Mouse (Mus musculus) liver, embryonic 11.5 days (tissue): ENCODE results near the gene Donson. TPM values are rescaled to one million over a fixed set of nuclear protein-coding genes. Genes with fewer than 3 reads are reported as not detected.
A peak's percentile ranks its signal among the peaks of the same experiment; 100 is the strongest.

ENCODE experiments used
- ATAC-seq: fragments of 200-750 bp; cut with Nextera tagmentation; replicated peaks from 2 replicates; pipeline ENCODE4 v1.8.0; 2017; ENCODE audit warnings: moderate number of reproducible peaks, mild to moderate bottlenecking, moderate TSS enrichment, moderate library complexity; ENCODE audit not compliant: low FRiP score
- DNase-seq: peaks from one replicate; pipeline ENCODE4 v3.0.0-alpha.2; 2017; ENCODE audit warnings: low spot score
- H3K27ac ChIP-seq: fragments of 300-500 bp; sonication (generic); 2 replicates; pipeline ENCODE4 v1.5.1; 2014; ENCODE audit warnings: mild to moderate bottlenecking, low read depth, low read length, control low read depth
- H3K27me3 ChIP-seq: fragments of 300-500 bp; sonication (generic); replicated peaks from 2 replicates; pipeline ENCODE4 v1.6.1; 2014; ENCODE audit warnings: low read length, mixed read lengths; ENCODE audit not compliant: control insufficient read depth, insufficient read depth
- H3K36me3 ChIP-seq: fragments of 300-500 bp; sonication (generic); 2 replicates; pipeline ENCODE4 v1.6.1; 2014; ENCODE audit warnings: mild to moderate bottlenecking, low read length, moderate library complexity, mixed read lengths; ENCODE audit not compliant: control insufficient read depth, insufficient read depth
- H3K4me1 ChIP-seq: fragments of 300-500 bp; sonication (generic); replicated peaks from 2 replicates; pipeline ENCODE4 v1.6.1; 2014; ENCODE audit warnings: low read length, mixed read lengths; ENCODE audit not compliant: control insufficient read depth, insufficient read depth
- H3K4me2 ChIP-seq: fragments of 300-500 bp; sonication (generic); 2 replicates; pipeline ENCODE4 v1.6.1; 2014; ENCODE audit warnings: mild to moderate bottlenecking, control low read depth, moderate library complexity
- H3K4me3 ChIP-seq: fragments of 300-500 bp; sonication (generic); 2 replicates; pipeline ENCODE4 v1.5.1; 2014; ENCODE audit warnings: low read depth, low read length, control low read depth
- H3K9ac ChIP-seq: fragments of 300-500 bp; sonication (generic); 2 replicates; pipeline ENCODE4 v1.6.1; 2014; ENCODE audit warnings: low read depth, low read length, control low read depth
- H3K9me3 ChIP-seq: fragments of 300-500 bp; sonication (generic); 2 replicates; pipeline ENCODE4 v1.6.1; 2016; ENCODE audit warnings: low read length, inconsistent platforms, mixed read lengths; ENCODE audit not compliant: control insufficient read depth
- WGBS: fragments of 180-500 bp; shearing (Covaris S2); extraction: QIAGEN DNeasy Blood & Tissue Kit; methylation state at CpG from one replicate; pipeline ENCODE4 v1.1.7; 2014; 5-methylcytosine and 5-hydroxymethylcytosine counted together
- polyA plus RNA-seq: library from polyadenylated mRNA; unstranded; fragments of >200 nt; fragmentation: Nextera tagmentation; extraction: Ambion mirVana; gene quantifications from 2 replicates; pipeline ENCODE4 v1.2.1, GENCODE M21; 2014

Gene Donson
- polyA plus RNA-seq: 38.3 and 44.4 TPM in 2 replicates

GRCm38 (mm10) chr16:91688619-91689334, at the start of gene Donson:
Donson (minus strand) TSS chr16:91688770.
- Histone ChIP-seq H3K4me1 (peaks cover 18% of the 10 kb centered on the region), H3K4me2 (peak within 1 kb of the TSS; percentile 86), H3K36me3 (peaks cover 10% of the 10 kb centered on the region), H3K4me3 (peak within 1 kb of the TSS; percentile 88), H3K27ac (peak within 1 kb of the TSS; percentile 82), H3K9ac (peak within 1 kb of the TSS; percentile 95), H3K9me3 (no peaks in the 10 kb centered on the region), H3K27me3 (no peaks in the 10 kb centered on the region)
- WGBS: under 1% methylated on average over 61 of the region's 71 CpGs
- DNase-seq (peak; percentile 93), ATAC-seq (peak; percentile 97)

- ATAC-seq (no peak), DNase-seq (no peak)
- WGBS: 75% methylated on average over 7 of the region's 7 CpGs
- peaks cover 3% of the 10 kb centered on the region; the same call in 1 of the 2 replicates for H3K27me3 ChIP-seq
- H3K9ac ChIP-seq: no peak overlapping the region
- no peak overlapping the region for H3K4me2 ChIP-seq
- no peak overlapping the region for H3K4me3 ChIP-seq
- peaks cover 22% of the 10 kb centered on the region for H3K4me1 ChIP-seq
- no peak overlapping the region for H3K27ac ChIP-seq
- no peaks in the 10 kb centered on the region for H3K36me3 ChIP-seq
- H3K9me3 ChIP-seq: no peaks in the 10 kb centered on the region
These were observed 47.7 kb upstream of the Donson start for GRCm38 (mm10) chr16:91736046-91736816.

GRCm38 (mm10) chr16:91734771-91735170, 46.2 kb upstream of the Donson start:
- Histone ChIP-seq H3K4me1 (peaks cover 17% of the 10 kb centered on the region), H3K27me3 (peaks cover 9% of the 10 kb centered on the region), H3K27ac (no peak overlapping the region), H3K9me3 (no peaks in the 10 kb centered on the region), H3K9ac (no peak overlapping the region), H3K36me3 (no peaks in the 10 kb centered on the region), H3K4me2 (no peak overlapping the region), H3K4me3 (no peak overlapping the region)
- DNase-seq: no peak
- WGBS: 66% methylated on average over 5 of the region's 5 CpGs
- ATAC-seq: no peak

- Histone ChIP-seq H3K4me1 (peaks cover 14% of the 10 kb centered on the region), H3K4me3 (no peak overlapping the region), H3K27ac (no peak overlapping the region), H3K9me3 (no peaks in the 10 kb centered on the region), H3K27me3 (peaks cover 14% of the 10 kb centered on the region), H3K36me3 (no peaks in the 10 kb centered on the region), H3K4me2 (no peak overlapping the region), H3K9ac (no peak overlapping the region)
- WGBS: 37% methylated on average over 2 of the region's 2 CpGs
- ATAC-seq (no peak), DNase-seq (no peak)
These were observed 44.2 kb upstream of the Donson start for GRCm38 (mm10) chr16:91732816-91733215.

GRCm38 (mm10) chr16:91730446-91730845, 41.9 kb upstream of the Donson start:
- H3K27ac ChIP-seq: peak overlapping the region; percentile 65; the same call in 1 of the 2 replicates
- peaks cover 14% of the 10 kb centered on the region for H3K27me3 ChIP-seq

DNA sequence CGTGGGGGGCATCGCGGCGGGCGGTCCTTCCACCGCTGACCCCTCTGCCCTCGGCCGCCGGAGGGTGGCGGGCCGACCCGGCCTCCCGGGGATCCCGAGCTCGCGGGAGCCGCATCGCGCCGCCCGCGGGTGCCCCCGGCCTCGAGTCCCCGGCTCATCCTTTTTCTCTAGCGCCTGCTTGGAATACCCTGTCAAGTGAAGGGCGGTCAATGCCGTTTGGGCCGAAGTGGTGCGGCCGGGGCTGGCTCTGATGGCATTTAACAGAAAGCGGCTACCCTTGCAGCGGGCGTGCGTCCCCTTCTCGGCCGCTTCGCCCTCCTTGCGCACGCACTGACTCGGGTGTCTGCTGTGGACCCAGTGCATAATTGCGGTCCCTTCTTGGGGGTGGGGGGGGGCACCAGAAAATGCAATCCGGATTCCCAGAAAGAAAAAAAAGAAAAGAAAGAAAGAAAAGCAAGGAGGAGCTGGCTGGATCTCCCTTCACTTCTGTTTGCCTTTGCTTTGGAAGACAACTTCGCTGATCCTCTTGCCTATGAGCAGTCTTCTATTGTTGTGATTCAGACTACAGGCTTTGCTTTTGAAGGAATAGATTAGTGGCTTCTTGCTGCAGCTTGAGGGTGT, 41.4 kb upstream of the Donson start:
- peak overlapping the region; percentile 65; the same call in 1 of the 2 replicates for H3K27ac ChIP-seq
- ATAC-seq (no peak), DNase-seq (peak; percentile 60)
- H3K4me2 ChIP-seq: peak overlapping the region; percentile 94
- H3K4me1 ChIP-seq: peaks cover under 1% of the 10 kb centered on the region
- no peaks in the 10 kb centered on the region for H3K9me3 ChIP-seq
- peak overlapping the region; percentile 56 for H3K9ac ChIP-seq
- H3K36me3 ChIP-seq: no peaks in the 10 kb centered on the region; the same call in 1 of the 2 replicates
- peaks cover 14% of the 10 kb centered on the region for H3K27me3 ChIP-seq
- WGBS: under 1% methylated on average over 34 of the region's 44 CpGs
- peak overlapping the region; percentile 78 for H3K4me3 ChIP-seq

More at GRCm38 (mm10) chr16:91730446-91730845, 41.9 kb upstream of the Donson start:
- Histone ChIP-seq H3K9me3 (no peaks in the 10 kb centered on the region), H3K4me1 (peaks cover 3% of the 10 kb centered on the region), H3K4me3 (peak overlapping the region; percentile 78), H3K4me2 (peak overlapping the region; percentile 94), H3K36me3 (no peaks in the 10 kb centered on the region; the same call in 1 of the 2 replicates), H3K9ac (peak overlapping the region; percentile 56)
- no peak for ATAC-seq
- DNase-seq: no peak
- WGBS: 1% methylated on average over 11 of the region's 11 CpGs

DNA sequence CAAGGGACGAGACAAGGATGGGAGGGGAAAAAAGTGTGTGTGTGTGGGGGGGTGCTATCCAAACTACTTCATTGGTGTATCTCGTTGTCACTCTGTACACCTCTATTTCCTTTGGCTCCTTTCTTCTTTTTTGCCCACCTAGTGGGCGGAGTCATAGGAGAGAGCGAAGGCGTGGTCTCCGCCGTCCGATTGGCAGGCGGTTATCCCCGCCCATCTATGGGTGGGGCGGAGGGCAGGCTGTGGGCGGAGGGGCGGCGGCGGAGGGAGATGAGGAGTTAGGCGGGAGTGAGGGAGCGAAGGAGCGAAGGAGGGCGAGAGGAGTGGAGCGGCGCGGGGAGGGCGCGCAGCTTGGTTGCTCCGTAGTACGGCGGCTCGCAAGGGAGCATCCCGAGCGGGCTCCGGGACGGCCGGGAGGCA, 40.5 kb upstream of the Donson start, which contains the start of gene Itsn1:
Gene Itsn1, plus strand, starts transcription at position 216 of the 417 bp plus-strand sequence.
- WGBS: 1% methylated on average over 32 of the region's 33 CpGs
- Histone ChIP-seq H3K4me2 (peak within 1 kb of the TSS; percentile 94), H3K36me3 (peaks cover 4% of the 10 kb centered on the region; the same call in 1 of the 2 replicates), H3K27ac (peak within 1 kb of the TSS; percentile 65), H3K4me3 (peak within 1 kb of the TSS; percentile 78), H3K9ac (peak within 1 kb of the TSS; percentile 65), H3K9me3 (no peaks in the 10 kb centered on the region), H3K4me1 (no peaks in the 10 kb centered on the region; the same call in none of the 2 replicates), H3K27me3 (peaks cover 14% of the 10 kb centered on the region)
- ATAC-seq (peak; percentile 89), DNase-seq (peak; percentile 98)
